Mouse (Mus musculus): ENCODE data around the gene AW146154. TPM values are rescaled to one million over a fixed set of nuclear protein-coding genes. Genes with fewer than 3 reads are reported as not detected.
A peak's percentile ranks its signal among the peaks of the same experiment; 100 is the strongest.
"Not testable (repeated sequence)": the region's sequence is repeated elsewhere in the genome, so short reads cannot be mapped to it uniquely, and the experiment has no call there.

Gene AW146154
- 9.9 and 10.8 TPM in 2 replicates for polyA plus RNA-seq (2012; rRNA removed)

- TF ChIP-seq POLR2A (IDR thresholded peaks at IDR 0.05; ENCODE audit: control insufficient read depth, extremely low read depth, insufficient read depth, low read length, poor library complexity), result no peak
- TF ChIP-seq CTCF (IDR thresholded peaks at IDR 0.05; ENCODE audit: borderline replicate concordance, control insufficient read depth, extremely low read depth, insufficient read depth, low read length, poor library complexity), result no peak
- Histone ChIP-seq H3K27me3 (ENCODE audit: control insufficient read depth, insufficient read depth, low read length) (no peaks in the 10 kb centered on the region), H3K27ac (ENCODE audit: control insufficient read depth, insufficient read depth, low read length) (peak within 1 kb of the TSS; percentile 52), H3K36me3 (ENCODE audit: control insufficient read depth, insufficient read depth, low read length) (no peaks in the 10 kb centered on the region), H3K4me3 (ENCODE audit: control insufficient read depth, insufficient read depth, low read length) (peak within 1 kb of the TSS; percentile 59), H3K4me1 (replicated peaks; ENCODE audit: control insufficient read depth, insufficient read depth, low read length) (no peaks in the 10 kb centered on the region)
- under 1% methylated on average over 18 of the region's 18 CpGs for WGBS
- peak; percentile 99 for DNase-seq
Observed at GRCm38 (mm10) chr7:41499389-41500049, at the start of gene AW146154, which contains the start of gene Gm20449. AW146154 (minus strand) TSS chr7:41499890. Gm20449 (minus strand) TSS chr7:41499417.

GRCm38 (mm10) chr7:41512672-41513071, 13.0 kb upstream of the AW146154 start:
- H3K27ac ChIP-seq (ENCODE audit: control insufficient read depth, insufficient read depth, low read length), result no peak overlapping the region
- WGBS, result 94% methylated on average over 3 of the region's 3 CpGs
- H3K36me3 ChIP-seq (ENCODE audit: control insufficient read depth, insufficient read depth, low read length), result no peaks in the 10 kb centered on the region
- no peaks in the 10 kb centered on the region for H3K27me3 ChIP-seq (ENCODE audit: control insufficient read depth, insufficient read depth, low read length)
- TF ChIP-seq CTCF (IDR thresholded peaks at IDR 0.05; ENCODE audit: borderline replicate concordance, control insufficient read depth, extremely low read depth, insufficient read depth, low read length, poor library complexity) (no peak), POLR2A (IDR thresholded peaks at IDR 0.05; ENCODE audit: control insufficient read depth, extremely low read depth, insufficient read depth, low read length, poor library complexity) (no peak)
- DNase-seq, result no peak
- no peaks in the 10 kb centered on the region for H3K4me1 ChIP-seq (replicated peaks; ENCODE audit: control insufficient read depth, insufficient read depth, low read length)
- H3K4me3 ChIP-seq (ENCODE audit: control insufficient read depth, insufficient read depth, low read length), result no peak overlapping the region

- no peak overlapping the region for H3K27ac ChIP-seq (ENCODE audit: control insufficient read depth, insufficient read depth, low read length)
Observed at GRCm38 (mm10) chr7:41512207-41512606, 12.5 kb upstream of the AW146154 start.

GRCm38 (mm10) chr7:41502402-41502801, 2.7 kb upstream of the AW146154 start:
- Histone ChIP-seq H3K27me3 (ENCODE audit: control insufficient read depth, insufficient read depth, low read length) (no peaks in the 10 kb centered on the region), H3K36me3 (ENCODE audit: control insufficient read depth, insufficient read depth, low read length) (no peaks in the 10 kb centered on the region), H3K27ac (ENCODE audit: control insufficient read depth, insufficient read depth, low read length) (no peak overlapping the region), H3K4me1 (replicated peaks; ENCODE audit: control insufficient read depth, insufficient read depth, low read length) (no peaks in the 10 kb centered on the region), H3K4me3 (ENCODE audit: control insufficient read depth, insufficient read depth, low read length) (no peak overlapping the region)
- TF ChIP-seq CTCF (IDR thresholded peaks at IDR 0.05; ENCODE audit: borderline replicate concordance, control insufficient read depth, extremely low read depth, insufficient read depth, low read length, poor library complexity) (no peak), POLR2A (IDR thresholded peaks at IDR 0.05; ENCODE audit: control insufficient read depth, extremely low read depth, insufficient read depth, low read length, poor library complexity) (no peak)
- no peak for DNase-seq
- 57% methylated on average over 1 of the region's 1 CpGs for WGBS

More at GRCm38 (mm10) chr7:41512207-41512606, 12.5 kb upstream of the AW146154 start:
- 27% methylated on average over 1 of the region's 1 CpGs for WGBS
- Histone ChIP-seq H3K27me3 (ENCODE audit: control insufficient read depth, insufficient read depth, low read length) (no peaks in the 10 kb centered on the region), H3K36me3 (ENCODE audit: control insufficient read depth, insufficient read depth, low read length) (no peaks in the 10 kb centered on the region), H3K4me1 (replicated peaks; ENCODE audit: control insufficient read depth, insufficient read depth, low read length) (no peaks in the 10 kb centered on the region), H3K4me3 (ENCODE audit: control insufficient read depth, insufficient read depth, low read length) (no peak overlapping the region)
- TF ChIP-seq POLR2A (IDR thresholded peaks at IDR 0.05; ENCODE audit: control insufficient read depth, extremely low read depth, insufficient read depth, low read length, poor library complexity) (no peak), CTCF (IDR thresholded peaks at IDR 0.05; ENCODE audit: borderline replicate concordance, control insufficient read depth, extremely low read depth, insufficient read depth, low read length, poor library complexity) (no peak)
- DNase-seq, result no peak

- H3K27me3 ChIP-seq (ENCODE audit: control insufficient read depth, insufficient read depth, low read length), result no peaks in the 10 kb centered on the region
- no peaks in the 10 kb centered on the region for H3K4me1 ChIP-seq (replicated peaks; ENCODE audit: control insufficient read depth, insufficient read depth, low read length)
- no peaks in the 10 kb centered on the region for H3K36me3 ChIP-seq (ENCODE audit: control insufficient read depth, insufficient read depth, low read length)
- peak; percentile 74 for DNase-seq
- 12% methylated on average over 22 of the region's 22 CpGs for WGBS
- H3K4me3 ChIP-seq (ENCODE audit: control insufficient read depth, insufficient read depth, low read length), result peak overlapping the region; percentile 59
- TF ChIP-seq POLR2A (IDR thresholded peaks at IDR 0.05; ENCODE audit: control insufficient read depth, extremely low read depth, insufficient read depth, low read length, poor library complexity) (no peak), CTCF (IDR thresholded peaks at IDR 0.05; ENCODE audit: borderline replicate concordance, control insufficient read depth, extremely low read depth, insufficient read depth, low read length, poor library complexity) (no peak)
- H3K27ac ChIP-seq (ENCODE audit: control insufficient read depth, insufficient read depth, low read length), result no peak overlapping the region
Observed at GRCm38 (mm10) chr7:41500151-41500934, 653 bp upstream of the AW146154 start.

GRCm38 (mm10) chr7:41499018-41499388, 687 bp downstream of the AW146154 start:
- H3K4me1 ChIP-seq (replicated peaks; ENCODE audit: control insufficient read depth, insufficient read depth, low read length); DNase-seq; H3K27me3 ChIP-seq (ENCODE audit: control insufficient read depth, insufficient read depth, low read length); H3K36me3 ChIP-seq (ENCODE audit: control insufficient read depth, insufficient read depth, low read length): not testable (repeated sequence)
- Histone ChIP-seq H3K4me3 (ENCODE audit: control insufficient read depth, insufficient read depth, low read length) (peak overlapping the region; percentile 59), H3K27ac (ENCODE audit: control insufficient read depth, insufficient read depth, low read length) (peak overlapping the region; percentile 52)
- WGBS, result 2% methylated on average over 6 of the region's 6 CpGs

GRCm38 (mm10) chr7:41498464-41498863, 1.2 kb downstream of the AW146154 start:
- not testable (repeated sequence) for H3K4me3 ChIP-seq (ENCODE audit: control insufficient read depth, insufficient read depth, low read length)

More at GRCm38 (mm10) chr7:41498464-41498863, 1.2 kb downstream of the AW146154 start:
- H3K4me1 ChIP-seq (replicated peaks; ENCODE audit: control insufficient read depth, insufficient read depth, low read length); H3K27ac ChIP-seq (ENCODE audit: control insufficient read depth, insufficient read depth, low read length); H3K27me3 ChIP-seq (ENCODE audit: control insufficient read depth, insufficient read depth, low read length); H3K36me3 ChIP-seq (ENCODE audit: control insufficient read depth, insufficient read depth, low read length); DNase-seq: not testable (repeated sequence)
- 74% methylated on average over 4 of the region's 4 CpGs for WGBS
